Mouse (Mus musculus): ENCODE measurements at regions not wholly inside any gene's neighbourhood (a gene's known extent, or its start where the extent isn't known, plus 50 kb on each side); places are given as distances from the start of the nearest gene placed in this dataset.

DNA sequence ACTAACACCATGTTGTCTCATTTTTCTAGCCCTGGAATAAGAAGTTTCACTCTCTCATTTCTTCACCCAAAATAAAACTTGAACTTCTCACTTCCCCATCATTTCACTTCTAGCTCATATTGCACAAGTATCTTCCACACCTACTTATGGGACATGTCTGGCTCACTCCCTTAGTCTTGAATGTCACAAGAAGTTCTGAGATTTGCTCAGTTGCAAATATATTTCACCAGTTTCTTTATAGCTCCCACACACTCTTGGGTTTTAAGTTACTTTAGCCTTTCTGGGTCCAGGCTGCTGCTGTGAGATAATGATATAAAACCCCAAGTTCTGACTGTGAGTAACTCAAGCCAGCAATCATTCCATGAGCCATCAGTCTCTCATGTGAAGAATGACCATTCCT, 350.0 kb upstream of the Plxna2 start:
- no peak for TF ChIP-seq POLR2A (IDR thresholded peaks at IDR 0.05; ENCODE audit: borderline replicate concordance, insufficient read depth, low read length)
- TF ChIP-seq CTCF (IDR thresholded peaks at IDR 0.05; ENCODE audit: borderline replicate concordance, insufficient read depth, low read depth, low read length), result no peak
- DNase-seq, result no peak
- Histone ChIP-seq H3K27me3 (ENCODE audit: control insufficient read depth, insufficient read depth, low read length) (no peaks in the 10 kb centered on the region), H3K27ac (ENCODE audit: insufficient read depth, low read length) (no peak overlapping the region), H3K4me1 (ENCODE audit: control insufficient read depth, insufficient read depth, low read length) (no peaks in the 10 kb centered on the region), H3K4me3 (replicated peaks; ENCODE audit: insufficient read depth, low read depth, low read length) (no peak overlapping the region)

DNA sequence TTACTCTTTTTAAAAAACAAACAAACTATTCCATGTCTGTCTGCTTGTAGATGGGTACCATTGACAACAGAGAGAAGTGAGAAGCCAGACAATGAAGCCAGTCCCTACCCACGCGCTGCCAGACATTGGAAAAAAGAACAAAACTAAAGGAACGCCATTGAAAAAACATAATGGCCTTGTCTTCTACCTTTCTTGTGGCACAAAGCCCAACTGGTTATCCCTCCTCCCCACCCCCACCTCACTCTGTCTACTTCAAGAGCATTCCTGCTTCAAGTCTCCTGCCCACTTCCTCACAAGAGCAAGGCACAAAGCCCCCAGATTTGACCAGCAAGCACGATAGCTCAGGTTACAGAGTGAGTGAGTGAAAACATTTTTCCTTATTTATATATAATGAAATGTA, 355.6 kb upstream of the Plxna2 start:
- H3K4me3 ChIP-seq (replicated peaks; ENCODE audit: insufficient read depth, low read depth, low read length), result no peak overlapping the region
- DNase-seq, result no peak
- WGBS, result 68% methylated on average over 4 of the region's 4 CpGs
- H3K27ac ChIP-seq (ENCODE audit: insufficient read depth, low read length), result no peak overlapping the region
- H3K27me3 ChIP-seq (ENCODE audit: control insufficient read depth, insufficient read depth, low read length), result no peaks in the 10 kb centered on the region
- H3K4me1 ChIP-seq (ENCODE audit: control insufficient read depth, insufficient read depth, low read length), result no peaks in the 10 kb centered on the region
- no peak for TF ChIP-seq POLR2A (IDR thresholded peaks at IDR 0.05; ENCODE audit: borderline replicate concordance, insufficient read depth, low read length)

DNA sequence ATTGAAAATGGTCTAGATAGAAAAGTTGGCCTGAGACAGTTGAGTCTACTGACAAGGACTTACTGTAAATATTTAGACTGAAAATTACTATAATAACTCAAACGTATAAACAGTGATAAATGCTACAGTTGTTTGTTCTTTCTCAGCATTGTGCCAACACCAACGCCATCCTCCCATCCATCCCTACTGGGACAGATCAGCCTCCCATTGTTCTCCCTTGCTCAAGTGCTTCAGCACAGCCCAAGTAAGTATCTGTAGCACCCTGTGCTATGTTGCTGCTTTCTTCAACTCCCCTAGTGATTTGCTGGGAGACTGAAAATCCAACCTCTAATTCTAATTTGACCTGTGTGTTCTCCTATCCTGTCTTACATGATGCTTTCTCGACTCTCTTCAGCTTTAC, 358.1 kb upstream of the Plxna2 start:
- no peak overlapping the region for H3K4me3 ChIP-seq (replicated peaks; ENCODE audit: insufficient read depth, low read depth, low read length)
- no peak for DNase-seq
- 86% methylated on average over 3 of the region's 3 CpGs for WGBS
- no peaks in the 10 kb centered on the region for H3K27me3 ChIP-seq (ENCODE audit: control insufficient read depth, insufficient read depth, low read length)
- TF ChIP-seq CTCF (IDR thresholded peaks at IDR 0.05; ENCODE audit: borderline replicate concordance, insufficient read depth, low read depth, low read length) (no peak), POLR2A (IDR thresholded peaks at IDR 0.05; ENCODE audit: borderline replicate concordance, insufficient read depth, low read length) (no peak)
- H3K27ac ChIP-seq (ENCODE audit: insufficient read depth, low read length), result no peak overlapping the region
- no peaks in the 10 kb centered on the region for H3K4me1 ChIP-seq (ENCODE audit: control insufficient read depth, insufficient read depth, low read length)

DNA sequence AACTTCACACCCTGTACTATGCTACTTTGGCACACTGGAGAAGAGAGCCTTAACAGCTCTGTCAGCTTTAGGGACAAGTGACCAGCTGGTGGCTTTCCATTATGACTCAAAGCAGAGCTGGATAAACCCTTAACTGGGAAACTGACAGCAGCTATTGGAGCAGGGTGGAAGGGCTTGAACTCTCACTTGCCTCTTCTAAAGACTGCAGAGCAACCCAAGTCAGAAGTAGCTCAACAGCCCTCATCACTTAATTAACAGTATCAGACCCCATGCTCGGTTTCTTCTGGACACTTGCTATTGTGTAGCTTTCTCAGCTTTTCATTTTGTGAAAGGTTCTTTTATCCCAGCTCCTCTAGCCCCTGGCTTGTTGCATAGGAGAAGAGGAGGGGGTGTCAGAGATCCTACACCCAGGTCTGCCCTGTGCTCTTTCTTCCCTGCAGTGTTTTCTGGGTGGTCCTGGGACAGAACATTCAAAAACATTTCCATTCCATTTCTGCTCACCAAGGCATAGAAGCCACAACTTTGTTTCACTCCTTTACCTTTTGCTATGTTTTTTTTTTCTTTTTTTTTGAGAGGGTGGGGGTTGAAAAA, 373.1 kb upstream of the Plxna2 start:
- Histone ChIP-seq H3K27me3 (ENCODE audit: control insufficient read depth, insufficient read depth, low read length) (no peaks in the 10 kb centered on the region), H3K4me3 (replicated peaks; ENCODE audit: insufficient read depth, low read depth, low read length) (no peak overlapping the region), H3K4me1 (ENCODE audit: control insufficient read depth, insufficient read depth, low read length) (no peaks in the 10 kb centered on the region), H3K27ac (ENCODE audit: insufficient read depth, low read length) (no peak overlapping the region)
- TF ChIP-seq POLR2A (IDR thresholded peaks at IDR 0.05; ENCODE audit: borderline replicate concordance, insufficient read depth, low read length) (no peak), CTCF (IDR thresholded peaks at IDR 0.05; ENCODE audit: borderline replicate concordance, insufficient read depth, low read depth, low read length) (no peak)
- 30% methylated on average over 1 of the region's 1 CpGs for WGBS
- DNase-seq, result no peak

DNA sequence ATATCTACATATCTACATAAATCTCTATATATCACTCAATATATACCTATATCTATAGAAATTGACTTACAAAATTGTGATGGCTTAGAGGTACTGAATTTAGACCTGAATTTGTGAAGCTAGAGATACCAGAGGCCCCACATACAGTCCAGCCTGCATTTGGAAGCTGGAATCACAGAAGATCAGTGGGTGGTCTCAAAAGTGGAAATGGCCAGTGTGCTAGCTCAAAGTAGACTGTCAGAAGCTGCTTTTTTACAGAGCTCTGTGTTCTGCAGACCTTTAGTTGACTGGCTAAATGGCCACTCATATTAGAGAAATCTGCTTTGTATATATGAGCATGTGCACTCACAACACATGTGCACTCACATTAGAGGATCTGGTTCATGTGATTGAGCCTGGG, 376.9 kb upstream of the Plxna2 start:
- Histone ChIP-seq H3K27ac (ENCODE audit: insufficient read depth, low read length) (no peak overlapping the region), H3K4me1 (ENCODE audit: control insufficient read depth, insufficient read depth, low read length) (no peaks in the 10 kb centered on the region), H3K27me3 (ENCODE audit: control insufficient read depth, insufficient read depth, low read length) (no peaks in the 10 kb centered on the region), H3K4me3 (replicated peaks; ENCODE audit: insufficient read depth, low read depth, low read length) (no peak overlapping the region)
- TF ChIP-seq CTCF (IDR thresholded peaks at IDR 0.05; ENCODE audit: borderline replicate concordance, insufficient read depth, low read depth, low read length), result no peak
- no peak for TF ChIP-seq POLR2A (IDR thresholded peaks at IDR 0.05; ENCODE audit: borderline replicate concordance, insufficient read depth, low read length)
- no peak for DNase-seq

DNA sequence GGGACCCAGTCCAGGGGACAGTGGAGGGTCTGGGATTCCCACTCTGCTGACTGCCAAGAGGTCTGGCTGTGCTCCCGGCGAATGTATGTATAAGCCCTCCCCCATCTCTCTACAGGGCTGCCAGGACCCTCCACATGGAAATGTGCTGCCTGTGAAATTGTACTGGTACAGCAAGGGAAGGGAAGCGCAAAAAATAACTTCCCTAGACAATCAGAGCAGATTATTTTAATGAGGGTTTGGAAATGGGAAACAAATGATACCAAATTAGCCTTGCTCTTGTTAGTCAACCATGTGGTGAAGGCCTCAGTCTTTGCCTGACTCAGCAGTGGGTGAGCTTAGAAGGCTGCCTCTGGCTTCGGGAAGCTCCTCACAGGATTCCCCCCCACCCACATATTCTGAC, 386.8 kb upstream of the Plxna2 start:
- Histone ChIP-seq H3K4me1 (ENCODE audit: control insufficient read depth, insufficient read depth, low read length) (no peaks in the 10 kb centered on the region), H3K4me3 (replicated peaks; ENCODE audit: insufficient read depth, low read depth, low read length) (no peak overlapping the region), H3K27ac (ENCODE audit: insufficient read depth, low read length) (no peak overlapping the region), H3K27me3 (ENCODE audit: control insufficient read depth, insufficient read depth, low read length) (no peaks in the 10 kb centered on the region)
- DNase-seq, result no peak
- WGBS, result 49% methylated on average over 4 of the region's 4 CpGs
- no peak for TF ChIP-seq CTCF (IDR thresholded peaks at IDR 0.05; ENCODE audit: borderline replicate concordance, insufficient read depth, low read depth, low read length)
- no peak for TF ChIP-seq POLR2A (IDR thresholded peaks at IDR 0.05; ENCODE audit: borderline replicate concordance, insufficient read depth, low read length)

DNA sequence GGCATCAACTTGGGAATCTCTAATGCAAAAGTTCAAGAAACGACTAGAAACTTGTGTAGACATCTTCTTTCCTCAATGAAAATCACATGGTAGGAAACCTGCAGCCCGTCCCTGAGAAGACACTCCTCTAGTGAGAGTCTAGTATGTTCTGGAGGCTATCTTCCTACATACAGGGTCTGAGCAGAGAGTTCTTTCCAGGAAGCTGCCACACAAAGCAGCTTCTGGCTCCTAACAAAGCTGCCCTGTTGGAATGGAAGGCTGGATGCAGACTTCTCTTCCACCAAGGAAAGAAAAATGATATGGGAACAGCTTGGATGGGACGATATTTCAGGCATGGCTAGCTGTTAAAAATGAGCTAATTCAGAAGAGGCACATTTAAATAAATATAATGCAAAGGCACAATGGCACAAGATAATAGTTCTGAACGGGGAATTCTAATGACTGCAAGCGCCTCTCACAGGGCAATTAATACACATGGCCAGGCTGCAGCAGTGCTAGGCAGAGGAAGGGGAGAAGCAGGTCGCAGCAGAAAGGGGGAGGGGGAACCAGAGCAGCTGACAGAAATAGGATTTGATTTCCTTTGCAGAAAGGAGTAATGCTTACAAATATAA, 391.4 kb upstream of the Plxna2 start:
- H3K27ac ChIP-seq (ENCODE audit: insufficient read depth, low read length), result no peak overlapping the region
- TF ChIP-seq POLR2A (IDR thresholded peaks at IDR 0.05; ENCODE audit: borderline replicate concordance, insufficient read depth, low read length), result no peak
- TF ChIP-seq CTCF (IDR thresholded peaks at IDR 0.05; ENCODE audit: borderline replicate concordance, insufficient read depth, low read depth, low read length), result no peak
- no peak for DNase-seq
- no peaks in the 10 kb centered on the region for H3K27me3 ChIP-seq (ENCODE audit: control insufficient read depth, insufficient read depth, low read length)
- 38% methylated on average over 6 of the region's 6 CpGs for WGBS
- H3K4me1 ChIP-seq (ENCODE audit: control insufficient read depth, insufficient read depth, low read length), result no peaks in the 10 kb centered on the region
- no peak overlapping the region for H3K4me3 ChIP-seq (replicated peaks; ENCODE audit: insufficient read depth, low read depth, low read length)

DNA sequence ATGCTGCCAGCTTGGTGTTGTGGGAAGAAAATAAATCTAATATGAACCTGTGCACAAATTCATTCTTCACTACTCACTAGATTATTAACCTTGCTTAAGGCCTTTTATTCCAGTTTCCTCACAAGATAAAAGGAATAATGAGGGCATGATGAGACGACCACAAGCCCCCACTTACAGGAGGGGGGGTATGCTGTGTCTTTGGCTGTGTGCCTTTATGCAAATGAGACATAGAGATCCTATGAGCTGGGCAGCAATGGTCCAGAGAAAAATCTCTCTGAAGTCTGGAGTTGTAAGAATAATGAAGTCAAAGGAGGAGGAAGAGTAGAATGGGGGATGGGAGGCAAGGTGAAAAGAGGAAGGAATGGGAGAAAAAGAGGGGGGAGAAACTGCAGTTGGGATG, 392.2 kb upstream of the Plxna2 start:
- Histone ChIP-seq H3K4me3 (replicated peaks; ENCODE audit: insufficient read depth, low read depth, low read length) (no peak overlapping the region), H3K27ac (ENCODE audit: insufficient read depth, low read length) (no peak overlapping the region), H3K4me1 (ENCODE audit: control insufficient read depth, insufficient read depth, low read length) (no peaks in the 10 kb centered on the region), H3K27me3 (ENCODE audit: control insufficient read depth, insufficient read depth, low read length) (no peaks in the 10 kb centered on the region)
- DNase-seq, result no peak
- 35% methylated on average over 1 of the region's 1 CpGs for WGBS
- no peak for TF ChIP-seq CTCF (IDR thresholded peaks at IDR 0.05; ENCODE audit: borderline replicate concordance, insufficient read depth, low read depth, low read length)
- TF ChIP-seq POLR2A (IDR thresholded peaks at IDR 0.05; ENCODE audit: borderline replicate concordance, insufficient read depth, low read length), result no peak
